In the genomic region with DNA sequence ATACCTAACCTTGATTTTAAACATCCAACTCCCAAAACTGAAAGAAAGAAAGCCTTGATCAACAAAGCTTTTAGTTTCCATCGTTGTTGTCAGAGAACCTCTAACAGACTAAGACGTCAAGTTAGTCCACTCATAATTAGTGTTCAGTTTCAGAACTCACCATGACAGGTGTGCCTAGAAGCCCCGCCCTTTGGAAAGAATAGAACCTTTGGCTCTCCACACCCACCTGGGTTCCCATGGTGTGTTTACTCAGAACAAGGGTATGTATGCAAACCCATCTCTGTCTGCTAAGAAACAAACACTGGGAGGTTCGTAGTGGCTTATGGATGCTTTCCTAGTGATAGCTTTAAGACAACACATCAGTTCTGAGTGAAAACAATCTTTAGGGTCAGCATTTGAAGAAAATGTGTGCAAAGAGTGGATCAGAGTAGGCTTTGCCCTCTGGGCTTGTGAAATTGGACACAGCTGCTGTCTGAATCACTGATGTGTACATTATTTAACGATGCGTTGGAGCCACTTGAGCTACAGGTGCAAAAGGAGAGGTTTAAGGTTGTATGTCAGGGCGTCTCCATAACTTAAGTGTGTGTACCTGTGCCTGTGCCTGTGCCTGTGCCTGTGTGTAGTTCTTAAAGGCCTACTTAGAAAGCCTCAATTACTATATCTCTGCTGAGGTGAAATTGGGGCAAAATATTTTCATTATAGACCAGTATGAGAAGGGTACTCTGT, we compare ENCODE assay signal across 22 mouse cellular contexts.
"Had no signal": no experiment of that assay in that cellular context is flagged by ENCODE, and none has a peak within 500 bp of the region (broad histone marks: within the 10 kb centered on the region; RNA-seq: fewer than 3 reads in every experiment).

No protein-coding gene starts in this region.

- H3K4me1 ChIP-seq: hindbrain, embryonic 12.5 days; limb, embryonic 15.5 days had no signal

- ATAC-seq: hindbrain, embryonic 16.5 days; inflammation-experienced regulatory T-cells, adult 6 months; liver, embryonic 12.5 days had no signal

- H3K4me2 ChIP-seq: hindbrain, embryonic 12.5 days; hindbrain, embryonic 14.5 days; limb, embryonic 13.5 days; limb, embryonic 15.5 days; liver, embryonic 12.5 days had no signal

- H3K9me3 ChIP-seq: heart, embryonic 12.5 days; hindbrain, embryonic 10.5 days; hindbrain, embryonic 12.5 days; limb, embryonic 13.5 days; limb, embryonic 15.5 days; liver, embryonic 12.5 days had no signal

- H3K9ac ChIP-seq: heart, embryonic 12.5 days; hindbrain, embryonic 12.5 days; hindbrain, embryonic 14.5 days; limb, embryonic 13.5 days; limb, embryonic 15.5 days; liver, embryonic 12.5 days; liver, embryonic 14.5 days had no signal

- DNase-seq: gastrocnemius, postnatal 14 days; gastrocnemius, postnatal 36 days; heart, adult 2 months; heart, postnatal 10 days; heart, postnatal 4 days; kidney, adult 11 months; kidney, adult 2 months; kidney, adult 9 months; kidney, postnatal 10 days; kidney, postnatal 25 days; layer of hippocampus, adult 9-11 months; left cerebral cortex, postnatal 4 days had no signal

- H3K36me3 ChIP-seq: heart, embryonic 12.5 days; hindbrain, embryonic 10.5 days; hindbrain, embryonic 12.5 days; limb, embryonic 13.5 days; limb, embryonic 15.5 days; liver, embryonic 12.5 days had no signal

- H3K27me3 ChIP-seq: heart, embryonic 12.5 days; hindbrain, embryonic 12.5 days; limb, embryonic 13.5 days; limb, embryonic 15.5 days; liver, embryonic 12.5 days had no signal

- H3K4me3 ChIP-seq: heart, adult 2 months; heart, embryonic 12.5 days; hindbrain, embryonic 10.5 days; hindbrain, embryonic 12.5 days; limb, embryonic 13.5 days; limb, embryonic 15.5 days; liver, embryonic 12.5 days had no signal

- H3K27ac ChIP-seq: heart, adult 2 months; hindbrain, embryonic 10.5 days; hindbrain, embryonic 12.5 days; hindbrain, embryonic 14.5 days; limb, embryonic 13.5 days; limb, embryonic 15.5 days; liver, embryonic 12.5 days; liver, embryonic 14.5 days had no signal
